Mouse (Mus musculus) thymus, postnatal 25 days (tissue): ENCODE data around the gene Tmub2.

Source experiments
- DNase-seq: peaks from one replicate; pipeline ENCODE4 v3.0.0; 2022

Gene Tmub2

DNA sequence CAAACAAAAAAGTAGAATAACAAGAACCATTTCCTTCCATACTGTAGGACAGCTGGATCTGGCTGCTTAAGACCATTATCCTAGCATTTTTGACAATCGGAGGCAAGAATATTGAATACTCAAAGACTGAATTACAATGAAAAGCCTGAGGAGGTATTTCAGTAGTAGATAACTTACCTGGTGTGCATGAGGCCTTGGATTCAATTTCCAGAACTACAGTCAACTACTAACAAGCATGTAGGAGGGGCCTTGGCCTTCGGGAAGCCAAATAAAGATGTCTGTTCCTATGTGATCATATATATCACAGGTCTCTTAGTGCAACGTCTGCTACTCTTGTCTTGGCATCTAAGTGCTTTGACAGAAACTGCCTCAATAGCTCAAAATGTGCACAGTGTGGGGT lies 45.3 kb downstream of the Tmub2 start:
- no peak for DNase-seq

DNA sequence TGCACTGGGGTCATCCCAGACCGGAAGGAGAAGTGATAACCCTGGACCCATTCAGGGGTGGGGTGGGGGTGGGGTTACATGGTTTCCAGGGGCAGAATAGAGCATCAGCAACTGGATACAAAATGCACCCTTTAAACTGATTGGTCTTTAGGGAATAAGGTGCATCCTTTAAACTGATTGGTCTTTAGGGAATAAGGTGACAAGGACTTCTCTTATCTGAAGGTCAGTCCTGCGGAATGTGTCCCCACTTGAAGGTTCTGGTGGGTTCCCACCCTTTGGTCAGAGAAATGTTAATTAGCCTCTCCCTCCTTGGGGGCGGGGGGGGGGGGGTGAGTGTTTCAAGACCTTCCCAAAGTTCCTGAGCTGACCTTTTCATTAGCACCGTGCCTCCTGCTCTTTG lies 47.1 kb downstream of the Tmub2 start:
- DNase-seq = no peak

DNA sequence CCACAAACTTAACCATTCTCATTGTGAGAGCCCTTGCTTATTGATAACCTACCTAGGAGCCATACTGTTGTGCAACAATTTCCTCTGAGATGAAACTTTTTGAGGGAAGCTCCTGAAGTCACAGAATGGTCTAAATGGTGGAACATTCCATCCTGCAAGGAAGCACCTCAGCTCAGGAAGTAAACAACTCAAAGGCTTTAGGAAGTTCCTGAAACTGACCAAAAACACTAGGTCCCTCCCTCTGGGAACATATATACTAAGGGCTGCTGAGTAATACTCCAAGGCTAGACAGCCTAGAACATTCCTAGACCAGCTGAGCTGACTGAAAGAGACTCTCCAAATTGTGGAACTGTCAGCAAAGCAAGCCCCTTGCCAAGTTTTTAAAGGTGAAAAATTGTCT lies 48.3 kb downstream of the Tmub2 start:
- DNase-seq = no peak

DNA sequence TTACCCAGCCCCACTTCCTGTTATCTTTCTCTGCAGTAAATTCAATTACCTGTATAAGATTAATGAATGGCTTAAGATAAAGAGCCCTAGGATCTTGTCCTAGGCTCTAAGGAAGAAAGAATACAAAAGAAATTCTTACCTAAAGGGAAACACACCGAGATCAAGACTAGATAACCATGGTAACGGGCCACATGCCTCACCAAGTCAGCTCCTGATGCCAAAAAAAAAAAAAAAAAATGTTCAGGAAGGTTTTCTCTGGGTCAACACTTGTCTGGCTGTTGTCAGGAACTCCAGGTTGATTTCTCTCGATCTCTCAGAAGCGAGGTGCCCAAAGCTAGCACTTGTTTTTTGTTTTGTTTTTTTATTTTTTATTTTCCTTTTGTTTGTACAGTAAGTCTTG lies 49.3 kb downstream of the Tmub2 start:
- no peak for DNase-seq

DNA sequence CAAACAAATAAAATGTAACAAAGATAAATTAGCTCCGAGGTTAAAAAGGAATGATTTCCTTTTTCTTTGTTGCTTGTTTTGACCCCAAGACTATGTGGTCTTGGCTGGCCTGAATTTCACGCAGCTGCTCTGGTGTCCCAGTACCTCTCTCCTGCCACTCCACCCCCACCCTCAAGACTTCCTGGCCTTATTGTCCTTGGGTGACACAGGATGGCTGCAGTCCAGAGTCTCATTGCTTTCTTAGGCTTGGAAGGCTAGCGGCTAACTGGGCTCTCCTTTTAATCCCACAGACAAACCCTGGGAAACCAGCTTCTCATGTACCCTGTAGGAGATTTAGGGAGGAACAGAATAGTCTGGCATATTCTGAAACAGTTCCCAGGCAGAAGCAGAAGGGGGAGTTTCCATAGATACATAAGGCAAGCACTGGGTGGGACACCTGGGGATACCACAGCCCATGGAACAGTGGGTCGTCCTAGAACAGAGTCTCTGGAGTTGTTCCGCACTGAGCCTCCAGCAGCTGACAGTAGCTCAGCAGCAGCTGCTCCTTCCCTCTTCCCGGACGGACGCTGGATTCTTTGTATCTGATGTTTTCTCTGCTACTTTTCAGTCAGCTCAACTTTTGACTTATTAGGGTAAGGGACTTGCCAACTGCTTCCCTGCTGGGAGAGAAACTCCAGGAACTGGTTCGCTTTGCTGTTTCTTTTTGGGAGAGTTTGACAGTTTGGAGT lies 50.4 kb downstream of the Tmub2 start:
- no peak for DNase-seq

DNA sequence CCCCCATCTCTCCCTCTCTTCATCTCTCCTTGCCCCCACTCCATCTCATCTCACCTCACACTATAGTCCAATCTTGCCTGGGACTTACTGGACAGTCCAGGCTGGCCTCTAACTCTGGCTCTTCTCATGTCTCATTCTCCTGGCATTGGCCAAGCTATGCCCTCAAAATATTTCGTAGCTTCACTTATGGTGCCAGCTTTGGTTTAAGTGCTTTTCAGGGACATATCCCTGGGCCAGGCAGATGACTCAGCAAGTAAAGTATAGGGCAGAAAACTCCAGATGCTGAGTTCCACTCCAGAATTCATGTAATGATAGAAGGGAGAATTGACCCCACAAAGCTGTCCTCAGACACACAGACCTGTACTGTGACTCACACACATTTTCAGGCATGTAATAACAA lies 51.5 kb downstream of the Tmub2 start:
- DNase-seq = no peak

DNA sequence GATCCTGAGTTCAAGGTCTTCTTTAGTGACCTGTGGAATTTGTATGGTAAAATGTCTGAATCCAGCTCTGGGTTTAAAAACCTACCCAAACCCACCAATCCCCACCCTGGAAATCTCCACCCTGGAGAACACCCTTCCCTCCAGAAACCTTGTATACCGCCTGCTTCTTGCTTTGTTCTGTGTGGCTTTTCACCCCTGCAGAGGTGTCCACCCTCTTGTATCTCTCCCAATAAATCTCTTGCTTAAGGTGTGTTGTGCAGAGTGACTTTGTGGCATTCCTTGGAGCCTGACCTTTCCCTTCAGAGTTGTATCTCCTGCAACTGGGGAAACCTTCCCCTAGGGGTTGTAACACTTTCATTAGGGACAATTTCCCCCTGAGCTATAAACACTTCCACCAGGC lies 53.2 kb downstream of the Tmub2 start:
- no peak for DNase-seq

DNA sequence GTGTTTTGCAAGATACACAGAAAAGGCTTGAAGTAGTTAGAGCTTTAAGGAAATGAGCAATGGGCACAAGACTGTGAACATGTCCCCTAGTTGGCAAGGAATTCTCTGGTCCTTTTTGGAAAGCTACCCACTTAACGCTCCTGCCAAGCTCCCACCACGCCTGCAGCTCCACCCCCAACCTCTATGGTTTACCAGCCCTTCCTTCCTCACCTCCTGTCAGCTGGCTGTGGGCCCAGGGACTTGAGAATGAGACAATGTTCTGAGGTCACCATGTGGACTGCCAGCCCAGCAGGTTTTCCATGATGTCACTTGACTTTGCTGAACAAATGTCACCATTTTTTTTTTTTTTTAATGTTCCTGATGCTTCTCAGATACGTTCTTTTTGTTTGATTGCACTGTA lies 53.8 kb downstream of the Tmub2 start:
- DNase-seq = no peak
